Mouse (Mus musculus): Measurements from ENCODE around the gene Clip1. TPM values are rescaled to one million over a fixed set of nuclear protein-coding genes. Genes with fewer than 3 reads are reported as not detected.

The Clip1 gene
- polyA plus RNA-seq (2012; rRNA removed) = 5.9 and 7.0 TPM in 2 replicates

DNA sequence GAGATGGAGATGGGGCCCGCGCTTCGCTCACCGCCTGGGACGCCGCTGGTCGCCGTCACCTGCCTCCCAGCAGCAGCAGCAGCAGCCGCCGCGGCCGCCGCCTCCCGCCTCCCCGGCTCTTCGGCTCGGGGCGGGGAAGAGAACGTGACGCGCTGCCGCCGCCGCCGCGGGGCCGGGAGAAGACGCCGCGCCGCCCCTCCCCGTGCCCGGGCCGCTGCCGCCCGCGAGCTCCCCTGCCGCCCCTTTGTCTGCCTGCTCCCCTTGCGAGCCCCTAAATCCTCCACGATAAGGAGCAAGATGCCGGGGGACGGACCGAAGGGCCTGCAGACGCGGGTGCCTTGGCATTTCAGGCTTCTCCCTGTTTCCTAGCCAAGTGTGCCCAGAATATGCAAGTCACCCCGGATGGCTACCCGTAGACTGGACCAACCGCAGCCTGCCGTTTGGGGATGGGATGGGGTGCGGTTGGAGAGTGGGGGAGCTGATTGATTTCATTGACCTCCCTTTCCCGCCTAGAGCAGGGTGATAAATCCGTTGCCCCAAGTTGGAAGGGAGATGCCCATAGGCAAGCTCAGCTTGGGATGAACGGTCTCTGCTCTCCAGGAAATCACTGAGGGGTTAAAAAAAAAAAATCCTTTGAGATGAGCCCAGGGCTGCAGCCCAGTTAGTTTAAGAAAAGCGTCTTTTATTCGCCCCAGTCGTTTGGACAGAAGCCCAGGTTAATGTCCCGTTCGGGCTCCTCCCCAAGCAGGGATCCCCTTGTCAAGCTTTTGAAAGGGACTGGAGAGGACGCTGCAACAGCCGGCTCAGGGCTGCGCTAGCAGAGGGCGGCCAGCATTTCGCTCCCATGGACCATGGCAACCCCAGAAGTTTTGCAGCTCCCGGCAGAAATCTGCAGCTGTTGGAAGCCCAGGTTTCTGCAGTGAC is at the start of gene Clip1:
TSS of gene Clip1 (minus strand) at position 398 of the 924 bp plus-strand sequence.

GRCm38 (mm10) chr5:123720328-123721311 is 36.2 kb upstream of the Clip1 start, which contains the start of gene Zcchc8:
TSS of gene Zcchc8 (minus strand) at chr5:123721100.

DNA sequence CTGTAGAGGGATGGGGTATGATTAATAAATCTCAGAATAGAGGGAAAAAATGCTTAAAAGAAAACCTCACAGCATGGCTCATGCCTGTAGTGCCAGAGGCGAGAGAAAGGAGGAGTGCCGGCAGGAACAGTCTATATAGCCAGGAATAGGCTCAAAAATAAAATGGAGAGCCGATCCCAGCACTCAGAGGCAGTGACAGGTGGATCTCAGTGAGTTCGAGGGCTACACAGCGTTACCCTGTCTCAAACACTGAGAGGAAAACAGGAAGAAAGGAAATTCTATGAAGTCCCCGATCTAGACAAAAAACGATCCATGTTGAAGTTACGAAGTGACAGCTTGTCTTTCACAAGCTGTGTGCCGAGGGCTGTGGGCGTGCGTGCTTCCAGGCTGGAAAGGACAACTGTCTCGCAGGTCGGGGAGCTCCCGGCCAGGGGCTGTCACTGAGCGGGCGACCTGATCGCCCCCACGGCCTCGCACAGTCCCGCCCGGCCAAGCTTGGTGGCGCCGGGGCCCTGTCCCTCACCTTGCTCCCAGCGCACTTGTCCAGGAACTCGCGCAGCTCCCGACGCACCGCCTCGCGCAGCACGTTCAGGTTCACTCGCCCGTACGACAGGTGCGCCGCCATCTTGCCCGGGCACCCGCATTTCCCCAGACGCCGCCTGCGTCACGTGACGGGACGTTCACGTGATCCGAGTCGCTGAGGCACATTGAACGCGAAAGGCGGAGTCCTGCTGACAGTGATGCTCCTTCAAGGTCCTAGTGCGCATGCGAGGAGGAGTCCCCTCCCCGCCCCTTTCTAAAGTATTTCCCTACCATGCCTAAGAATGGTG is 111.8 kb downstream of the Clip1 start, which contains the start of gene Vps33a:
TSS of gene Vps33a (minus strand) at position 682 of the 830 bp plus-strand sequence.

Other genes with a start within 250 kb of the Clip1 start
- not detected in 2 replicates for gene Lrrc43, start 195.3 kb downstream of the Clip1 start, polyA plus RNA-seq (2012; rRNA removed)
- not detected in 2 replicates for gene Il31, start 195.1 kb downstream of the Clip1 start, polyA plus RNA-seq (2012; rRNA removed)
- gene B3gnt4, start 174.2 kb downstream of the Clip1 start, polyA plus RNA-seq (2012; rRNA removed) = not detected in 2 replicates
- gene Diablo, start 160.4 kb downstream of the Clip1 start, polyA plus RNA-seq (2012; rRNA removed) = 34.8 and 40.2 TPM in 2 replicates
- gene Gm49027, start 159.1 kb downstream of the Clip1 start, polyA plus RNA-seq (2012; rRNA removed) = 0.42 and 0.98 TPM in 2 replicates
- 8.8 and 10.5 TPM in 2 replicates for gene Vps33a, start 111.6 kb downstream of the Clip1 start, polyA plus RNA-seq (2012; rRNA removed)
- 25.3 and 26.7 TPM in 2 replicates for gene Zcchc8, start 36.5 kb upstream of the Clip1 start, polyA plus RNA-seq (2012; rRNA removed)
- 43.6 TPM in 2 replicates for gene Rsrc2, start 64.8 kb upstream of the Clip1 start, polyA plus RNA-seq (2012; rRNA removed)
- gene Kntc1, start 65.1 kb upstream of the Clip1 start, polyA plus RNA-seq (2012; rRNA removed) = 19.9 and 25.5 TPM in 2 replicates
- 0.16 and 0.20 TPM in 2 replicates for gene Hcar2, start 180.9 kb upstream of the Clip1 start, polyA plus RNA-seq (2012; rRNA removed)
- 0.05 and 0.07 TPM in 2 replicates for gene Hcar1, start 195.4 kb upstream of the Clip1 start, polyA plus RNA-seq (2012; rRNA removed)
- gene Denr, start 222.6 kb upstream of the Clip1 start, polyA plus RNA-seq (2012; rRNA removed) = 21.9 and 23.9 TPM in 2 replicates
- gene Gm43518, start 242.8 kb upstream of the Clip1 start, polyA plus RNA-seq (2012; rRNA removed) = 0.27 and 0.51 TPM in 2 replicates
- gene Ccdc62, start 246.1 kb upstream of the Clip1 start, polyA plus RNA-seq (2012; rRNA removed) = 2.7 and 4.0 TPM in 2 replicates

Data from liver, embryonic 14 days (tissue).